Mouse (Mus musculus) retina, adult 2 months (tissue): ENCODE measurements at regions not wholly inside any gene's neighbourhood (a gene's known extent, or its start where the extent isn't known, plus 50 kb on each side); places are given as distances from the start of the nearest gene placed in this dataset.

Experiments
- DNase-seq: peaks from one replicate; pipeline ENCODE4 v3.0.0-alpha.2; 2012; ENCODE audit warnings: low read depth, low spot score

GRCm38 (mm10) chr3:58146762-58147161 lies 267.8 kb upstream of the Tsc22d2 start:
- no peak for DNase-seq

- no peak for DNase-seq
Observed at GRCm38 (mm10) chr3:58153141-58153540, 261.4 kb upstream of the Tsc22d2 start.

- DNase-seq: no peak
Observed at GRCm38 (mm10) chr3:58153874-58154756, 260.4 kb upstream of the Tsc22d2 start.

GRCm38 (mm10) chr3:58159384-58159783 lies 255.1 kb upstream of the Tsc22d2 start:
- peak; percentile 25 for DNase-seq

GRCm38 (mm10) chr3:58162238-58162637 lies 252.3 kb upstream of the Tsc22d2 start:
- no peak for DNase-seq

- peak; percentile 51 for DNase-seq
Observed at GRCm38 (mm10) chr3:58163806-58164205, 250.7 kb upstream of the Tsc22d2 start.

GRCm38 (mm10) chr3:58166628-58167027 lies 247.9 kb upstream of the Tsc22d2 start:
- no peak for DNase-seq

- no peak for DNase-seq
Observed at GRCm38 (mm10) chr3:58167121-58167520, 247.4 kb upstream of the Tsc22d2 start.

- no peak for DNase-seq
Observed at GRCm38 (mm10) chr3:58167761-58168290, 246.7 kb upstream of the Tsc22d2 start.

GRCm38 (mm10) chr3:58168522-58169185 lies 245.9 kb upstream of the Tsc22d2 start:
- no peak for DNase-seq

GRCm38 (mm10) chr3:58169786-58170185 lies 244.7 kb upstream of the Tsc22d2 start:
- no peak for DNase-seq

GRCm38 (mm10) chr3:58172096-58172495 lies 242.4 kb upstream of the Tsc22d2 start:
- DNase-seq: no peak

GRCm38 (mm10) chr3:58173821-58174220 lies 240.7 kb upstream of the Tsc22d2 start:
- no peak for DNase-seq

GRCm38 (mm10) chr3:58181715-58182114 lies 232.8 kb upstream of the Tsc22d2 start:
- DNase-seq: no peak

GRCm38 (mm10) chr3:58182299-58182698 lies 232.2 kb upstream of the Tsc22d2 start:
- DNase-seq: no peak

- no peak for DNase-seq
Observed at GRCm38 (mm10) chr3:58183279-58183678, 231.2 kb upstream of the Tsc22d2 start.

- DNase-seq: no peak
Observed at GRCm38 (mm10) chr3:58200462-58200861, 214.1 kb upstream of the Tsc22d2 start.

GRCm38 (mm10) chr3:58202816-58203215 lies 211.7 kb upstream of the Tsc22d2 start:
- DNase-seq: no peak

- no peak for DNase-seq
Observed at GRCm38 (mm10) chr3:58203806-58204205, 210.7 kb upstream of the Tsc22d2 start.

GRCm38 (mm10) chr3:58205526-58205925 lies 209.0 kb upstream of the Tsc22d2 start:
- no peak for DNase-seq

GRCm38 (mm10) chr3:58206776-58207398 lies 207.6 kb upstream of the Tsc22d2 start:
- no peak for DNase-seq

GRCm38 (mm10) chr3:58211016-58211415 lies 203.5 kb upstream of the Tsc22d2 start:
- no peak for DNase-seq
